Mouse (Mus musculus) ES-E14 (cell line): ENCODE measurements around the gene Polg. TPM values are rescaled to one million over a fixed set of nuclear protein-coding genes. Genes with fewer than 3 reads are reported as not detected.

ENCODE experiments used
- DNase-seq: peaks from one replicate; pipeline ENCODE4 v3.0.0-alpha.2; 2013; ENCODE audit warnings: low read depth, low spot score
- H3K27ac ChIP-seq: 2 replicates; pipeline ENCODE4 v1.5.1; 2012; ENCODE audit warnings: low read depth, mild to moderate bottlenecking, low read length, moderate library complexity, mixed read lengths; ENCODE audit not compliant: poor library complexity, insufficient read depth, severe bottlenecking
- H3K36me3 ChIP-seq: 2 replicates; pipeline ENCODE4 v1.6.1; 2012; ENCODE audit warnings: mild to moderate bottlenecking, low read length, moderate library complexity, mixed read lengths; ENCODE audit not compliant: control insufficient read depth, poor library complexity, insufficient read depth, severe bottlenecking
- H3K4me1 ChIP-seq, 2 experiments: fragments of 150-350 bp in 1 of 2; sonication (generic) in 1 of 2; 2 replicates each; pipeline ENCODE4 v1.6.1; 2012; ENCODE audit warnings: low read length in 2 of 2, mild to moderate bottlenecking in 1 of 2, mixed read lengths in 1 of 2; ENCODE audit not compliant: control insufficient read depth in 2 of 2, insufficient read depth in 2 of 2, poor library complexity in 1 of 2
- H3K4me3 ChIP-seq, 2 experiments: fragments of 150-350 bp in 1 of 2; sonication (generic) in 1 of 2; 2 replicates each; pipeline ENCODE4 v1.5.1; 2012; ENCODE audit warnings: low read length in 2 of 2, low read depth in 1 of 2, mild to moderate bottlenecking in 1 of 2, mixed read lengths in 1 of 2; ENCODE audit not compliant: insufficient read depth in 1 of 2, poor library complexity in 1 of 2, severe bottlenecking in 1 of 2
- H3K9ac ChIP-seq: 2 replicates; pipeline ENCODE4 v1.6.1; 2012; ENCODE audit warnings: low read depth, mild to moderate bottlenecking, low read length, mixed read lengths; ENCODE audit not compliant: poor library complexity, insufficient read depth, severe bottlenecking
- H3K9me3 ChIP-seq: fragments of 150-350 bp; sonication (generic); 2 replicates; pipeline ENCODE4 v1.6.1; 2012; ENCODE audit warnings: low read depth, mild to moderate bottlenecking, low read length; ENCODE audit not compliant: control insufficient read depth, insufficient read depth
- CHD2 ChIP-seq: IDR thresholded peaks from 2 replicates; pipeline ENCODE4 v1.6.1; 2014; ENCODE audit warnings: mild to moderate bottlenecking, low read depth, low read length, inconsistent platforms
- HCFC1 ChIP-seq: IDR thresholded peaks from 2 replicates; pipeline ENCODE4 v1.6.1; 2012; ENCODE audit warnings: low read length, inconsistent platforms, borderline replicate concordance; ENCODE audit not compliant: insufficient read depth
- MAFK ChIP-seq: IDR thresholded peaks from 2 replicates; pipeline ENCODE4 v1.6.1; 2014; ENCODE audit warnings: mild to moderate bottlenecking, low read depth, low read length, inconsistent platforms; ENCODE audit not compliant: insufficient read depth
- ZC3H11A ChIP-seq: IDR thresholded peaks from 2 replicates; pipeline ENCODE4 v1.6.1; 2012; ENCODE audit warnings: low read depth, mild to moderate bottlenecking, inconsistent platforms, low read length, borderline replicate concordance
- ZNF384 ChIP-seq: IDR thresholded peaks from 2 replicates; pipeline ENCODE4 v1.6.1; 2012; ENCODE audit warnings: low read depth, low read length, inconsistent platforms
- in situ Hi-C, 2 experiments: fragments of 600-800 bp; cut with MboI; formaldehyde crosslinking; loops; one replicate each; pipeline ENCODE4 v1.15.1; 2025; ENCODE audit warnings: low sequenced_read_pairs in 2 of 2, inconsistent platforms in 1 of 2; ENCODE audit not compliant: unreplicated experiment in 2 of 2
- total RNA-seq: library from RNA; depleted of rRNA; stranded (reverse); fragments of 300-350 nt; gene quantifications from 2 replicates; pipeline ENCODE4 v1.2.3, GENCODE M21; 2012

Polg gene
- total RNA-seq, 1 experiment = 163 TPM

GRCm38 (mm10) chr7:79509710-79510109, 43.5 kb upstream of the Polg start:
- H3K27ac ChIP-seq = no peak overlapping the region
- TF ChIP-seq ZC3H11A (no peak), HCFC1 (no peak), ZNF384 (no peak), MAFK (no peak), CHD2 (no peak)
- no peaks in the 10 kb centered on the region for H3K9me3 ChIP-seq
- no peak overlapping the region for H3K4me3 ChIP-seq
- H3K4me1 ChIP-seq = peaks cover 0 to 15% of the 10 kb centered on the region in 2 experiments; a peak in 2 of 4 replicates
- in situ Hi-C loops = no loop called here
- no peak for DNase-seq
- no peaks in the 10 kb centered on the region; the same call in 1 of the 2 replicates for H3K36me3 ChIP-seq
- no peak overlapping the region for H3K9ac ChIP-seq

GRCm38 (mm10) chr7:79509235-79509607, 43.1 kb upstream of the Polg start:
- H3K9ac ChIP-seq = no peak overlapping the region

GRCm38 (mm10) chr7:79508280-79509234, 42.4 kb upstream of the Polg start:
- DNase-seq = no peak
- Histone ChIP-seq H3K36me3 (no peaks in the 10 kb centered on the region; the same call in 1 of the 2 replicates), H3K4me1 (peaks cover 0 to 12% of the 10 kb centered on the region in 2 experiments; a peak in 2 of 4 replicates), H3K27ac (no peak overlapping the region), H3K4me3 (peak overlapping the region; percentile 14 to 36; a peak in 2 of 4 replicates), H3K9me3 (no peaks in the 10 kb centered on the region), H3K9ac (no peak overlapping the region)
- in situ Hi-C loops = no loop called here
- no peak for TF ChIP-seq CHD2
- TF ChIP-seq MAFK = no peak

More at GRCm38 (mm10) chr7:79509235-79509607, 43.1 kb upstream of the Polg start:
- Histone ChIP-seq H3K4me1 (peaks cover 0 to 12% of the 10 kb centered on the region in 2 experiments; a peak in 2 of 4 replicates), H3K36me3 (no peaks in the 10 kb centered on the region; the same call in 1 of the 2 replicates), H3K4me3 (no peak overlapping the region), H3K27ac (no peak overlapping the region), H3K9me3 (no peaks in the 10 kb centered on the region)
- DNase-seq = no peak
- in situ Hi-C loops = no loop called here
- no peak for TF ChIP-seq ZNF384
- TF ChIP-seq MAFK = no peak
- no peak for TF ChIP-seq HCFC1
- TF ChIP-seq CHD2 = no peak
- TF ChIP-seq ZC3H11A = no peak

- Histone ChIP-seq H3K9me3 (no peaks in the 10 kb centered on the region), H3K9ac (no peak overlapping the region)
- no peak for DNase-seq
Measured at GRCm38 (mm10) chr7:79507756-79508155, 41.6 kb upstream of the Polg start.

More at GRCm38 (mm10) chr7:79507756-79508155, 41.6 kb upstream of the Polg start:
- in situ Hi-C loops = no loop called here
- TF ChIP-seq MAFK (no peak), HCFC1 (no peak), CHD2 (no peak), ZC3H11A (no peak)
- peaks cover 0 to 12% of the 10 kb centered on the region in 2 experiments; a peak in 2 of 4 replicates for H3K4me1 ChIP-seq
- H3K27ac ChIP-seq = no peak overlapping the region
- no peaks in the 10 kb centered on the region; the same call in 1 of the 2 replicates for H3K36me3 ChIP-seq
- no peak overlapping the region for H3K4me3 ChIP-seq
